Mouse (Mus musculus): ENCODE results near the gene Arl6ip4. TPM values are rescaled to one million over a fixed set of nuclear protein-coding genes. Genes with fewer than 3 reads are reported as not detected.

Arl6ip4 gene
- total RNA-seq, 2 experiments from 2014 or later: 42.1 to 49.0 TPM

- intact Hi-C loops (cut with DNase I): loop anchor here (10.0 kb wide), 1 partner anchor 268 kb away; no protein-coding TSS in a partner anchor
- DNase-seq: peak; percentile 63 to 79
Observed at GRCm38 (mm10) chr5:124093120-124093794, 22.6 kb upstream of the Arl6ip4 start.

- DNase-seq: no peak
- intact Hi-C loops (cut with DNase I): loop anchor here (10.0 kb wide), 1 partner anchor 269 kb away; no protein-coding TSS in a partner anchor
Observed at GRCm38 (mm10) chr5:124093852-124094604, 21.9 kb upstream of the Arl6ip4 start.

- intact Hi-C loops (cut with DNase I): loop anchor here (10.0 kb wide), 1 partner anchor 270 kb away; no protein-coding TSS in a partner anchor
- peak; percentile 30 to 33 for DNase-seq
Observed at GRCm38 (mm10) chr5:124095077-124095581, 20.8 kb upstream of the Arl6ip4 start.

- intact Hi-C loops (cut with DNase I): loop anchor here (10.0 kb wide), 1 partner anchor 271 kb away; no protein-coding TSS in a partner anchor
- DNase-seq: peak; percentile 90 to 96
Observed at GRCm38 (mm10) chr5:124095596-124096232, 20.2 kb upstream of the Arl6ip4 start, which contains the start of gene Abcb9. Gene Abcb9 (minus strand): TSS chr5:124095798.

GRCm38 (mm10) chr5:124098923-124099322 lies 17.0 kb upstream of the Arl6ip4 start:
- DNase-seq: no peak
- intact Hi-C loops (cut with DNase I): loop anchor here (10.0 kb wide), 1 partner anchor 274 kb away; no protein-coding TSS in a partner anchor

GRCm38 (mm10) chr5:124100128-124101044 lies 15.5 kb upstream of the Arl6ip4 start:
- no peak for DNase-seq
- intact Hi-C loops (cut with DNase I): no loop called here

GRCm38 (mm10) chr5:124102326-124102725 lies 13.6 kb upstream of the Arl6ip4 start:
- intact Hi-C loops (cut with DNase I): no loop called here
- DNase-seq: no peak

GRCm38 (mm10) chr5:124103020-124103419 lies 12.9 kb upstream of the Arl6ip4 start:
- intact Hi-C loops (cut with DNase I): no loop called here
- DNase-seq: no peak

- intact Hi-C loops (cut with DNase I): no loop called here
- DNase-seq: no peak
Observed at GRCm38 (mm10) chr5:124103552-124103951, 12.3 kb upstream of the Arl6ip4 start.

GRCm38 (mm10) chr5:124111077-124111741 lies 4.7 kb upstream of the Arl6ip4 start:
- intact Hi-C loops (cut with DNase I): no loop called here
- DNase-seq: peak in 1 of 2 experiments; percentile 55

- intact Hi-C loops (cut with DNase I): no loop called here
- DNase-seq: peak; percentile 95 to 96
Observed at GRCm38 (mm10) chr5:124111742-124112497, 4.0 kb upstream of the Arl6ip4 start, which contains the start of gene Ogfod2. Gene Ogfod2 (plus strand): TSS chr5:124112297.

- intact Hi-C loops (cut with DNase I): no loop called here
- no peak for DNase-seq
Observed at GRCm38 (mm10) chr5:124112531-124112930, 3.4 kb upstream of the Arl6ip4 start.

GRCm38 (mm10) chr5:124113030-124113429 lies 2.9 kb upstream of the Arl6ip4 start:
- intact Hi-C loops (cut with DNase I): no loop called here
- peak; percentile 57 to 67 for DNase-seq

GRCm38 (mm10) chr5:124114276-124115025 lies 1.4 kb upstream of the Arl6ip4 start:
- intact Hi-C loops (cut with DNase I): loop anchor here (5.0 kb wide), 1 partner anchor 138 kb away; no protein-coding TSS in a partner anchor
- DNase-seq: no peak

GRCm38 (mm10) chr5:124115531-124115930 lies 358 bp upstream of the Arl6ip4 start:
- intact Hi-C loops (cut with DNase I): loop anchor here (5.0 kb wide), 1 partner anchor 137 kb away; no protein-coding TSS in a partner anchor

GRCm38 (mm10) chr5:124119204-124119603 lies 3.3 kb downstream of the Arl6ip4 start:
- DNase-seq: no peak
- intact Hi-C loops (cut with DNase I): loop anchor here (5.0 kb wide), 1 partner anchor 133 kb away; no protein-coding TSS in a partner anchor

More at GRCm38 (mm10) chr5:124115531-124115930, 358 bp upstream of the Arl6ip4 start:
- DNase-seq: no peak

- DNase-seq: no peak
- intact Hi-C loops (cut with DNase I): no loop called here
Observed at GRCm38 (mm10) chr5:124122357-124122756, 6.5 kb downstream of the Arl6ip4 start.

Data from heart, postnatal 14 days (tissue).